Mouse (Mus musculus) stomach, embryonic 16.5 days (tissue): ENCODE measurements around the gene Map3k20. TPM values are rescaled to one million over a fixed set of nuclear protein-coding genes. Genes with fewer than 3 reads are reported as not detected.

Experiments
- ATAC-seq: fragments of 200-750 bp; cut with Nextera tagmentation; 2 replicates; pipeline ENCODE4 v1.8.0; 2017; ENCODE audit warnings: moderate number of reproducible peaks, moderate TSS enrichment; ENCODE audit not compliant: insufficient read depth, low FRiP score
- H3K27ac ChIP-seq: fragments of 300-500 bp; sonication (generic); 2 replicates; pipeline ENCODE4 v1.5.1; 2014; ENCODE audit warnings: low read length
- H3K27me3 ChIP-seq: fragments of 300-500 bp; sonication (generic); 2 replicates; pipeline ENCODE4 v1.6.1; 2014; ENCODE audit warnings: low read length, control low read depth, mixed read lengths; ENCODE audit not compliant: control insufficient read depth, insufficient read depth
- H3K36me3 ChIP-seq: fragments of 300-500 bp; sonication (generic); 2 replicates; pipeline ENCODE4 v1.6.1; 2014; ENCODE audit warnings: low read length; ENCODE audit not compliant: control insufficient read depth, insufficient read depth
- H3K4me1 ChIP-seq: fragments of 300-500 bp; sonication (generic); 2 replicates; pipeline ENCODE4 v1.6.1; 2014; ENCODE audit warnings: low read length, control low read depth, mixed read lengths; ENCODE audit not compliant: control insufficient read depth, insufficient read depth
- H3K4me2 ChIP-seq: fragments of 300-500 bp; sonication (generic); 2 replicates; pipeline ENCODE4 v1.6.1; 2014; ENCODE audit warnings: low read depth, low read length, mixed read lengths
- H3K4me3 ChIP-seq: fragments of 300-500 bp; sonication (generic); replicated peaks from 2 replicates; pipeline ENCODE4 v1.5.1; 2014; ENCODE audit warnings: mild to moderate bottlenecking, low read length
- H3K9ac ChIP-seq: fragments of 300-500 bp; sonication (generic); 2 replicates; pipeline ENCODE4 v1.6.1; 2014; ENCODE audit warnings: low read length
- H3K9me3 ChIP-seq: fragments of 300-500 bp; sonication (generic); replicated peaks from 2 replicates; pipeline ENCODE4 v1.6.1; 2016; ENCODE audit warnings: low read length, control low read depth; ENCODE audit not compliant: control insufficient read depth
- WGBS: fragments of 180-500 bp; shearing (Covaris S2); extraction: QIAGEN DNeasy Blood & Tissue Kit; methylation state at CpG from one replicate; pipeline ENCODE4 v1.1.7; 2014; 5-methylcytosine and 5-hydroxymethylcytosine counted together
- polyA plus RNA-seq: library from polyadenylated mRNA; unstranded; fragments of >200 nt; fragmentation: Nextera tagmentation; extraction: Ambion mirVana; gene quantifications from 2 replicates; pipeline ENCODE4 v1.2.1, GENCODE M21; 2015

Map3k20 gene
- polyA plus RNA-seq, 1 experiment from 2014 or later, result 24.6 TPM

- peaks cover 22% of the 10 kb centered on the region for H3K4me1 ChIP-seq
- H3K27me3 ChIP-seq, result no peaks in the 10 kb centered on the region
- H3K36me3 ChIP-seq, result 0 out of 2 replicates have a peak, but pooled peaks cover 5% of the 10 kb centered on the region
- H3K4me3 ChIP-seq, result no peak overlapping the region
- WGBS, result 10% methylated on average over 6 of the region's 6 CpGs
- peak overlapping the region; percentile 11; the same call in 1 of the 2 replicates for H3K9ac ChIP-seq
- H3K27ac ChIP-seq, result peak overlapping the region; percentile 88
- H3K4me2 ChIP-seq, result peak overlapping the region; percentile 38
- H3K9me3 ChIP-seq, result no peaks in the 10 kb centered on the region
- peak; percentile 89 for ATAC-seq
These were observed 83.7 kb downstream of the Map3k20 start for GRCm38 (mm10) chr2:72369140-72369600.

GRCm38 (mm10) chr2:72372136-72372535, 86.7 kb downstream of the Map3k20 start:
- no peaks in the 10 kb centered on the region for H3K27me3 ChIP-seq
- H3K4me2 ChIP-seq, result no peak overlapping the region
- no peak overlapping the region for H3K9ac ChIP-seq
- H3K4me1 ChIP-seq, result peaks cover 28% of the 10 kb centered on the region
- H3K9me3 ChIP-seq, result no peaks in the 10 kb centered on the region
- H3K36me3 ChIP-seq, result 0 out of 2 replicates have a peak, but pooled peaks cover 5% of the 10 kb centered on the region
- H3K27ac ChIP-seq, result peak overlapping the region; percentile 21; the same call in 1 of the 2 replicates
- H3K4me3 ChIP-seq, result no peak overlapping the region
- WGBS, result 86% methylated on average over 13 of the region's 13 CpGs
- no peak for ATAC-seq

- Histone ChIP-seq H3K4me3 (no peak overlapping the region), H3K9me3 (no peaks in the 10 kb centered on the region), H3K27ac (no peak overlapping the region; the same call in 1 of the 2 replicates), H3K9ac (no peak overlapping the region), H3K4me1 (peaks cover 24% of the 10 kb centered on the region), H3K36me3 (0 out of 2 replicates have a peak, but pooled peaks cover 5% of the 10 kb centered on the region), H3K4me2 (no peak overlapping the region), H3K27me3 (no peaks in the 10 kb centered on the region)
- WGBS, result 46% methylated on average over 3 of the region's 3 CpGs
- no peak for ATAC-seq
These were observed 88.6 kb downstream of the Map3k20 start for GRCm38 (mm10) chr2:72374076-72374475.

- Histone ChIP-seq H3K4me3 (no peak overlapping the region), H3K27me3 (no peaks in the 10 kb centered on the region), H3K9ac (peak overlapping the region; percentile 37; the same call in 1 of the 2 replicates), H3K9me3 (no peaks in the 10 kb centered on the region), H3K4me1 (peaks cover 18% of the 10 kb centered on the region), H3K36me3 (0 out of 2 replicates have a peak, but pooled peaks cover 5% of the 10 kb centered on the region), H3K27ac (peak overlapping the region; percentile 88), H3K4me2 (no peak overlapping the region)
- peak; percentile 57; the same call in 1 of the 2 replicates for ATAC-seq
- WGBS, result 49% methylated on average over 3 of the region's 3 CpGs
These were observed 90.4 kb downstream of the Map3k20 start for GRCm38 (mm10) chr2:72375877-72376276.

- peak overlapping the region; percentile 50; the same call in 1 of the 2 replicates for H3K27ac ChIP-seq
- 0 out of 2 replicates have a peak, but pooled peaks cover 2% of the 10 kb centered on the region for H3K36me3 ChIP-seq
- no peak overlapping the region for H3K4me3 ChIP-seq
- ATAC-seq, result no peak
- no peak overlapping the region for H3K9ac ChIP-seq
- no peaks in the 10 kb centered on the region for H3K9me3 ChIP-seq
- H3K4me1 ChIP-seq, result peaks cover 18% of the 10 kb centered on the region
- no peaks in the 10 kb centered on the region for H3K27me3 ChIP-seq
- no peak overlapping the region for H3K4me2 ChIP-seq
- 95% methylated on average over 5 of the region's 5 CpGs for WGBS
These were observed 91.5 kb downstream of the Map3k20 start for GRCm38 (mm10) chr2:72376946-72377345.

GRCm38 (mm10) chr2:72379425-72379824, 94.0 kb downstream of the Map3k20 start:
- no peak for ATAC-seq
- Histone ChIP-seq H3K27me3 (no peaks in the 10 kb centered on the region), H3K27ac (no peak overlapping the region), H3K9me3 (no peaks in the 10 kb centered on the region), H3K4me3 (no peak overlapping the region), H3K4me2 (no peak overlapping the region), H3K9ac (no peak overlapping the region), H3K4me1 (peaks cover 19% of the 10 kb centered on the region), H3K36me3 (no peaks in the 10 kb centered on the region)
- WGBS, result 91% methylated on average over 11 of the region's 11 CpGs

- H3K36me3 ChIP-seq, result no peaks in the 10 kb centered on the region
- no peak for ATAC-seq
These were observed 97.2 kb downstream of the Map3k20 start for GRCm38 (mm10) chr2:72382662-72383061.

GRCm38 (mm10) chr2:72383321-72383720, 97.9 kb downstream of the Map3k20 start:
- ATAC-seq, result no peak
- Histone ChIP-seq H3K4me2 (no peak overlapping the region), H3K4me3 (no peak overlapping the region), H3K36me3 (no peaks in the 10 kb centered on the region), H3K27me3 (no peaks in the 10 kb centered on the region), H3K27ac (peak overlapping the region; percentile 5; the same call in 1 of the 2 replicates), H3K9me3 (no peaks in the 10 kb centered on the region), H3K9ac (no peak overlapping the region), H3K4me1 (0 out of 2 replicates have a peak, but pooled peaks cover 7% of the 10 kb centered on the region)
- 43% methylated on average over 11 of the region's 11 CpGs for WGBS

More at GRCm38 (mm10) chr2:72382662-72383061, 97.2 kb downstream of the Map3k20 start:
- Histone ChIP-seq H3K27me3 (no peaks in the 10 kb centered on the region), H3K9ac (no peak overlapping the region), H3K27ac (0 out of 2 replicates have a peak overlapping the region, but pooled peaks have one; percentile 3), H3K4me1 (0 out of 2 replicates have a peak, but pooled peaks cover 7% of the 10 kb centered on the region), H3K4me3 (no peak overlapping the region), H3K4me2 (no peak overlapping the region), H3K9me3 (no peaks in the 10 kb centered on the region)
- 71% methylated on average over 6 of the region's 6 CpGs for WGBS

- 0 out of 2 replicates have a peak, but pooled peaks cover under 1% of the 10 kb centered on the region for H3K36me3 ChIP-seq
- no peak overlapping the region for H3K4me3 ChIP-seq
- H3K27me3 ChIP-seq, result no peaks in the 10 kb centered on the region
- no peak for ATAC-seq
- H3K4me1 ChIP-seq, result peaks cover 13% of the 10 kb centered on the region; the same call in 1 of the 2 replicates
- H3K4me2 ChIP-seq, result no peak overlapping the region
- WGBS, result 80% methylated on average over 13 of the region's 13 CpGs
- H3K27ac ChIP-seq, result 0 out of 2 replicates have a peak overlapping the region, but pooled peaks have one; percentile 1
- H3K9ac ChIP-seq, result no peak overlapping the region
- H3K9me3 ChIP-seq, result no peaks in the 10 kb centered on the region
These were observed 104.0 kb downstream of the Map3k20 start for GRCm38 (mm10) chr2:72389411-72389810.
